Mouse (Mus musculus) forebrain, embryonic 16.5 days (tissue): Measurements from ENCODE around the gene Phactr1. TPM values are rescaled to one million over a fixed set of nuclear protein-coding genes. Genes with fewer than 3 reads are reported as not detected.

Experiments
- ATAC-seq: fragments of 200-750 bp; cut with Nextera tagmentation; 2 replicates; pipeline ENCODE4 v1.8.0; 2017; ENCODE audit warnings: mild to moderate bottlenecking, moderate library complexity
- H3K27ac ChIP-seq: fragments of 300-500 bp; sonication (generic); 2 replicates; pipeline ENCODE4 v1.5.1; 2014; ENCODE audit warnings: low read length, control low read depth
- H3K27me3 ChIP-seq: fragments of 300-500 bp; sonication (generic); replicated peaks from 2 replicates; pipeline ENCODE4 v1.6.1; 2014; ENCODE audit warnings: low read length; ENCODE audit not compliant: control insufficient read depth, insufficient read depth
- H3K36me3 ChIP-seq: fragments of 300-500 bp; sonication (generic); 2 replicates; pipeline ENCODE4 v1.6.1; 2014; ENCODE audit not compliant: control insufficient read depth, insufficient read depth
- H3K4me1 ChIP-seq: fragments of 300-500 bp; sonication (generic); replicated peaks from 2 replicates; pipeline ENCODE4 v1.6.1; 2014; ENCODE audit warnings: low read length; ENCODE audit not compliant: control insufficient read depth, insufficient read depth
- H3K4me2 ChIP-seq: fragments of 300-500 bp; sonication (generic); 2 replicates; pipeline ENCODE4 v1.6.1; 2014; ENCODE audit warnings: mild to moderate bottlenecking, low read length, control low read depth
- H3K4me3 ChIP-seq: fragments of 300-500 bp; sonication (generic); replicated peaks from 2 replicates; pipeline ENCODE4 v1.5.1; 2014; ENCODE audit warnings: mild to moderate bottlenecking, low read length, control low read depth
- H3K9ac ChIP-seq: fragments of 300-500 bp; sonication (generic); replicated peaks from 2 replicates; pipeline ENCODE4 v1.6.1; 2014; ENCODE audit warnings: low read depth, low read length, control low read depth
- H3K9me3 ChIP-seq: fragments of 300-500 bp; sonication (generic); 2 replicates; pipeline ENCODE4 v1.6.1; 2016; ENCODE audit warnings: low read length; ENCODE audit not compliant: control insufficient read depth
- WGBS: fragments of 180-500 bp; shearing (Covaris S2); extraction: QIAGEN DNeasy Blood & Tissue Kit; methylation state at CpG from one replicate; pipeline ENCODE4 v1.1.7; 2014; 5-methylcytosine and 5-hydroxymethylcytosine counted together
- polyA plus RNA-seq: library from polyadenylated mRNA; unstranded; fragments of >200 nt; fragmentation: Nextera tagmentation; extraction: Ambion mirVana; gene quantifications from 2 replicates; pipeline ENCODE4 v1.2.1, GENCODE M21; 2015

The Phactr1 gene
- polyA plus RNA-seq, 1 experiment from 2014 or later: 82.7 TPM

DNA sequence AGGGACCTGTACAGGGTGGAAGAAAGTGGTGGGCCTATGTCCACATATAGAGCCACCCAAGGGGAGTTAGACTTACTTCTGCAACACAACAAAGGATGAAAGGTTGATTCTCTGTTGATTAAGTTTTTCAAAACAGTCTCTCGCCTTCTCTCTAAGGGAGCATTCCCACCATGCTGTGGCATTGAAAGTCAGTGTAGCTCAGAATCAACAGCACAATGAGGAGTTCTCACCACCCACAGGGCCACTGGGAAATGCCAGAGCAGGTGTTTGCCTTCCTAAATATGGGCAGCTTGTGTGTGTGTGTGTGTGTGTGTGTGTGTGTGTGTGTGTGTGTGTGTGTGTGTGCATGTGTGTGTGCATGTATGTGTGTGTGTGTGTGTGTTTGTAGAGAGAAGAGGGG, 347.1 kb downstream of the Phactr1 start:
- WGBS: 26% methylated on average over 1 of the region's 1 CpGs
- H3K27ac ChIP-seq: no peak overlapping the region
- peaks cover 2% of the 10 kb centered on the region; the same call in 1 of the 2 replicates for H3K9me3 ChIP-seq
- ATAC-seq: no peak
- no peaks in the 10 kb centered on the region; the same call in 1 of the 2 replicates for H3K36me3 ChIP-seq
- no peak overlapping the region for H3K9ac ChIP-seq
- no peak overlapping the region for H3K4me2 ChIP-seq
- no peaks in the 10 kb centered on the region for H3K27me3 ChIP-seq
- no peak overlapping the region for H3K4me3 ChIP-seq
- no peaks in the 10 kb centered on the region for H3K4me1 ChIP-seq

GRCm38 (mm10) chr13:43030222-43030621, 349.8 kb downstream of the Phactr1 start:
- Histone ChIP-seq H3K27me3 (no peaks in the 10 kb centered on the region), H3K9ac (no peak overlapping the region), H3K4me2 (no peak overlapping the region), H3K36me3 (no peaks in the 10 kb centered on the region; the same call in 1 of the 2 replicates), H3K4me3 (no peak overlapping the region), H3K9me3 (peaks cover 9% of the 10 kb centered on the region), H3K4me1 (no peaks in the 10 kb centered on the region), H3K27ac (no peak overlapping the region)
- 92% methylated on average over 2 of the region's 2 CpGs for WGBS
- ATAC-seq: no peak

- 96% methylated on average over 3 of the region's 3 CpGs for WGBS
- Histone ChIP-seq H3K9ac (no peak overlapping the region), H3K9me3 (peaks cover 8% of the 10 kb centered on the region), H3K4me3 (no peak overlapping the region), H3K36me3 (peaks cover 1% of the 10 kb centered on the region; the same call in 1 of the 2 replicates), H3K27ac (no peak overlapping the region), H3K4me1 (no peaks in the 10 kb centered on the region), H3K4me2 (no peak overlapping the region), H3K27me3 (no peaks in the 10 kb centered on the region)
- no peak for ATAC-seq
Measured at GRCm38 (mm10) chr13:43032451-43032850, 352.0 kb downstream of the Phactr1 start.

- Histone ChIP-seq H3K9ac (no peak overlapping the region), H3K4me1 (no peaks in the 10 kb centered on the region), H3K36me3 (peaks cover 3% of the 10 kb centered on the region; the same call in 1 of the 2 replicates), H3K4me2 (no peak overlapping the region), H3K27me3 (no peaks in the 10 kb centered on the region), H3K9me3 (peaks cover 8% of the 10 kb centered on the region), H3K4me3 (no peak overlapping the region), H3K27ac (no peak overlapping the region)
- no peak for ATAC-seq
- WGBS: 69% methylated on average over 6 of the region's 6 CpGs
Measured at GRCm38 (mm10) chr13:43036510-43036909, 356.1 kb downstream of the Phactr1 start.

GRCm38 (mm10) chr13:43042766-43043165, 362.3 kb downstream of the Phactr1 start:
- ATAC-seq: no peak
- WGBS: 87% methylated on average over 4 of the region's 4 CpGs
- Histone ChIP-seq H3K9me3 (no peaks in the 10 kb centered on the region), H3K27me3 (no peaks in the 10 kb centered on the region), H3K4me3 (no peak overlapping the region), H3K27ac (no peak overlapping the region), H3K4me2 (no peak overlapping the region), H3K4me1 (no peaks in the 10 kb centered on the region), H3K36me3 (no peaks in the 10 kb centered on the region), H3K9ac (no peak overlapping the region)

- no peaks in the 10 kb centered on the region for H3K36me3 ChIP-seq
- no peaks in the 10 kb centered on the region for H3K9me3 ChIP-seq
- H3K27ac ChIP-seq: no peak overlapping the region
- 70% methylated on average over 3 of the region's 3 CpGs for WGBS
- no peak overlapping the region for H3K9ac ChIP-seq
- no peaks in the 10 kb centered on the region for H3K27me3 ChIP-seq
- H3K4me1 ChIP-seq: no peaks in the 10 kb centered on the region
- no peak for ATAC-seq
- no peak overlapping the region for H3K4me2 ChIP-seq
- H3K4me3 ChIP-seq: no peak overlapping the region
Measured at GRCm38 (mm10) chr13:43048553-43048952, 368.1 kb downstream of the Phactr1 start.

DNA sequence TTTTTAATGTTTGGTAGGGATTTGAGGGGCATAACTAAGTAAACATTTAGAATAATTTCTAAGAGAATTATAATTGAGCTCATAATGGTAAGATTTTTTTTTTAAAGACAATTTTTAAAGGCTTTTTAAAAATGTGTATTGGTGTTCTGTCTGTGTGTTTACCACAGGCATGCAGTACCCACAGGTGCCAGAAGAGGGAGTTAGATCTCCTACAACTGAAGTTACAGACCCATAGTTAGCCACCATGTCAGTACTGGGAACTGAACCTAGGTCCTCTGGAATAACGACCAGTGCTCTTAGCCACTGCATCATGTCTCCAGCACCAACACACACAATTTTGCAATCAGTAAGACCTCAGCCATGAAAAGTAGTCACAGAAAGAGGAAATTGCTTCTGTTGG, 372.8 kb downstream of the Phactr1 start:
- no peaks in the 10 kb centered on the region for H3K36me3 ChIP-seq
- 97% methylated on average over 1 of the region's 1 CpGs for WGBS
- no peak overlapping the region for H3K27ac ChIP-seq
- H3K9me3 ChIP-seq: no peaks in the 10 kb centered on the region
- H3K27me3 ChIP-seq: no peaks in the 10 kb centered on the region
- H3K4me3 ChIP-seq: no peak overlapping the region
- no peak overlapping the region for H3K4me2 ChIP-seq
- ATAC-seq: no peak
- H3K4me1 ChIP-seq: no peaks in the 10 kb centered on the region
- H3K9ac ChIP-seq: no peak overlapping the region

DNA sequence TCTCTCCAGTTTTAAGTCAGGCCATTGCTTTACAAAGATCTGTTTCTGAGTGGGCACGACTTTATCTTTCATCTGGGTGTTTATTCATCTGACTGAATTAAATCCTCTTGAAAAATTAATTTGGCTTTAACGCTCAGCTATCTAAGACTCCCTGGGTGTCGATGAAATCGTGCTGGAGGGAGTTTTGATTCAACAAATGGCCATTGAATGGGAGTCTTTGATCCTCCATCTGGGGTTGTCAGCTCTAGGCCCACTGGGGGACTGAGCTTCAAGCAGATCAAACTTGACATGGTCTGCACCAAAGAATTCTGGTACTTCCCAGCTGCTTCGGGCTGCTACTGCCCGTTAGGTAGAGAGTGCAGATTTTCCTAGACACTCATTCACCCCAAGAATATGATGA, 374.7 kb downstream of the Phactr1 start:
- Histone ChIP-seq H3K9ac (no peak overlapping the region), H3K36me3 (no peaks in the 10 kb centered on the region; the same call in 1 of the 2 replicates), H3K27me3 (no peaks in the 10 kb centered on the region), H3K4me2 (no peak overlapping the region), H3K9me3 (no peaks in the 10 kb centered on the region), H3K4me1 (no peaks in the 10 kb centered on the region), H3K27ac (no peak overlapping the region), H3K4me3 (no peak overlapping the region)
- WGBS: 34% methylated on average over 6 of the region's 6 CpGs
- ATAC-seq: no peak

DNA sequence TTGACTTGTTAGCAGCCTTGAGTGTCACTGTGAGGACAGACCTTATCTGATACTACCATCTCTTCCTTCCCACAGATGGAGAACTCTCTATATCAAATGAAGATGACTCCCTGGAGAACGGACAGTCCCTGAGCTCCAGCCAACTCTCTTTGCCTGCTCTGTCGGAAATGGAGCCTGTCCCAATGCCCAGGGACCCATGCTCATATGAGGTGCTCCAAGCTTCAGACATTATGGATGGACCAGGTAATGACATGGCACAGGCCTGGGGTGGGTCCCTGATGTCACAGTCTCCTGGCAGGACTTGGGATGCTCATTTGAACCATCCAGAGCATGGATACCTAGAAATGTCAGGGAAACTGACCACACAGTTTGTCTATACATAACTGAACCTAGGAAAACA, 376.7 kb downstream of the Phactr1 start:
- Histone ChIP-seq H3K4me2 (no peak overlapping the region), H3K9me3 (no peaks in the 10 kb centered on the region), H3K27ac (no peak overlapping the region), H3K36me3 (no peaks in the 10 kb centered on the region; the same call in 1 of the 2 replicates), H3K4me3 (no peak overlapping the region), H3K9ac (no peak overlapping the region), H3K27me3 (no peaks in the 10 kb centered on the region), H3K4me1 (no peaks in the 10 kb centered on the region)
- 94% methylated on average over 2 of the region's 2 CpGs for WGBS
- ATAC-seq: no peak

GRCm38 (mm10) chr13:43063355-43063754, 382.9 kb downstream of the Phactr1 start:
- Histone ChIP-seq H3K36me3 (no peaks in the 10 kb centered on the region; the same call in 1 of the 2 replicates), H3K9ac (no peak overlapping the region), H3K4me1 (no peaks in the 10 kb centered on the region), H3K27ac (no peak overlapping the region), H3K9me3 (no peaks in the 10 kb centered on the region), H3K27me3 (no peaks in the 10 kb centered on the region), H3K4me3 (no peak overlapping the region), H3K4me2 (no peak overlapping the region)
- WGBS: 33% methylated on average over 4 of the region's 4 CpGs
- 0 out of 2 replicates have a peak, but pooled peaks have one; percentile 8 for ATAC-seq
